Mouse (Mus musculus) natural killer cell, adult 2 months (primary cell): ENCODE measurements around the gene Trhde.

Experiments
- DNase-seq, 2 experiments: peaks; one replicate each; pipeline ENCODE4 v3.0.0; 2022; ENCODE audit warnings: low spot score in 2 of 2

Trhde gene

GRCm38 (mm10) chr10:114735678-114736077 is 66.4 kb downstream of the Trhde start:
- no peak for DNase-seq

GRCm38 (mm10) chr10:114735111-114735510 is 67.0 kb downstream of the Trhde start:
- no peak for DNase-seq

GRCm38 (mm10) chr10:114725591-114725990 is 76.5 kb downstream of the Trhde start:
- DNase-seq: no peak

DNA sequence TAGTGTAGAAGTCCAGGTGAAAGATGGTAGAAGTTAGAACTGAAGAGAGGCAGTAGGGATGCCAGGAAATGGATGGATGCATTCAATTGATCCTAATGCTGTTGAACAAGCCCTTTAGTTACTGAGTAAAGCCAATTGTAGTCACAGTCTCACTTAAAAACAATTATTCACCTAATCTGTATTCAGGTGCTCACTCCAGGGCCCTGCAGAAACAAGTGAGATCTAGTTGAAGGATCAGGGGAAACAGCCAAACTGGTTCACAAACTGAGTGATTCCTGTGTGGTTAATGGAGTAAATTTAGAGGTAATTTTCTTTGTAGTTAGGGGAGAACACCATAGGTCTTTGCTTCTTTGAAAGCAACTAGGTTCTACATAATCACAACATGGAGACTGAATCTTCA is 100.3 kb downstream of the Trhde start:
- DNase-seq: no peak

DNA sequence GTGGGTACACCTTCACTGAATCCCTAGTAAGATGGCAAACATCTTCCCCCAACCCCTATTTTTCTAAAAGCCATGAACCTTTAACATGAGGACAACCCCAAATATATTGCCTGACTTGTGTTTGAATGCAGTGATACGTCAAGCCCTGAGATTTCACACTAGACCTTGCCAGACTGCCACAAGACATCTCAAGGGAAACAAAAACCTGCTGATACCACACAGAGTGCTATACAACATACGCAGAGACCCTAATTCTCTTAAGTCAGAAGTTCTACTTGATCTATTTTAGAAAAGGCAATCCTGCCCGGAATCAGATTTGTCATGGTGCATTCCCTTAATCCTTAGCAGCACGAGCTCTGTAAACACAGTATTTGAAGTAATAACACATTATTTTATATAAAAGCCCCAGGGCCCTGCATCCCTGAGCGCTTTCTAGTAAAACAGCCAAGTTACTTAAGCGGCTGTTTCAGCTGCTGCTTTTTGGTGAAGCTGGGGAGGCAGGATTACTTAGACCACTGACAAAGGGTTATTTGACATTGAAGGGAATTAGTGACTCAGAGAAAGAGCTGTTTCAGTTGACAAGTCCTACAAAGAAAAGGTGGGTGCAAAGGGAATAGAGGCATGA is 130.2 kb downstream of the Trhde start:
- no peak for DNase-seq

- no peak for DNase-seq
Measured at GRCm38 (mm10) chr10:114593046-114593445, 209.1 kb downstream of the Trhde start.

DNA sequence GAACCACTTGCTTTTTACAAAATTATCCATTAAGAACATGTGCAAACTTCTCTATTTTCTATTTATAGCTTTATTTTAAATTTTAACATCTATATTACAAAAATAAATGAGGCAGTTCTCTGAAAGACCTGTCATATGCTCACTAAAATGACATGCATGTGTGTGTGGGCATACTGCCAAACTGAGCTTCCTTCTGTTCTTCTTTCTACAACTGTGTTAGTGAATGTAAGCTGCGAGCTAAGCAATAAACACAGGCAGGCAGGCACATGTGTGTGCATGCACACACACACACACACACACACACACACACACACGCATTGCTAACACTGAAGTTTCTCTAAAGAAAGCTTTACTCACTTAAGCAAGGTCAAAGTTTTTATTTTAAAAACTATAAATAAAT is 223.2 kb downstream of the Trhde start:
- DNase-seq: no peak

- DNase-seq: no peak
Measured at GRCm38 (mm10) chr10:114567891-114568290, 234.2 kb downstream of the Trhde start.

- no peak for DNase-seq
Measured at GRCm38 (mm10) chr10:114509186-114509585, 292.9 kb downstream of the Trhde start.

DNA sequence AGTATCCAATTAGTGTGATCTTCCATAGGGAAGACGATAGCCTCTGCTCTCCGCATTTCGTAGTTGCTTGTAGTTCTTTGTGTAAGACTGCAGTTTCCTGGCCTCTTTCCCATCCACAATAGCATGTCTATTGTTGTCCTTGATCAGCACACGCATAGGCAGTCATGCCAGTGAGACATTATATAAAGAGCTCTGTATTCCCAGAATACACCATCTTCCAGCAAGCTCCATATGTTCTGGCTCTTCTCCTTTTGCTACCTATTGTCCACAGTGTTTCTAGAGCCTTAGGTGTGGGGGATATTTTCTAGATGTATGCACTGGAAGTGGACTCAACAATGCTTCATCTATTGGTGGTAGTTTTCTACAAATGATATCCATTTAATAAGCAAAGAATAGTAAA is 313.3 kb downstream of the Trhde start:
- no peak for DNase-seq

DNA sequence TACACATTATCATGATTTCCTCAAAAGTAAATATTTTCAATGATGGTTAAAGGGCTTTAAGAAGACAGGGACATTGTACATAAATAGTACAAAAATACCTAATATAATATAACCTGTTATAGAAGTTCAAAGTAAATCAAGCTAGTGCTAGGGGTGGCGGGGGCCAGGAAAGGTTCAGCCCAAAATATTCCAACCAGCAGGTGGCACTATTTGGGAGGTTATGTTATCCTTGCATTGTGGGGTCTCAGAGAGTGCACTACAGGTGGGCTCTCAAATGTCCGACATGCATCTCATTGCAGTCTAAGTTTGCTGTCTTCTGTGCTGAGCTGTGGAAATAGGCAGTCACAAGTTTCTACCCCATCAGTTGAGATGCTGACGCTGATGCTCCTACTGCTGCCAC is 346.5 kb downstream of the Trhde start:
- DNase-seq: no peak

DNA sequence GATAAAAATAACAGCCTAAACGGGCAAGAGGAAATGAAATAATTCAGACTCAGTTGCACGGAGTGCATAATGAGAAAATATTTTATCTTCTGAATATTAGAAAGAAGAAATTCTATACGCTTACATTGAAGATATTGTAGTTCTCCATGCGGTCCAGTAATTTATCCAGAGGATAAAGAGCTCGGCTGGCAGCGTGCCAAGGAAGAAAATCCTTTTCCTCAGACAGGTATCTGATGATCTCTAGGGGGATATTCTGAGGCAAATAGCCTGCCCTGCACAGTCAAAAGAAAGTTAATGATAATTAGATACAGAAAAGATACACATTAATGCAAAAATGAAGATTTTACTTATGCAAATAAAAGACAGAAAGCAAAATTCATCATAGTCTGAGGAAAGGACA is 354.0 kb downstream of the Trhde start:
- DNase-seq: no peak

DNA sequence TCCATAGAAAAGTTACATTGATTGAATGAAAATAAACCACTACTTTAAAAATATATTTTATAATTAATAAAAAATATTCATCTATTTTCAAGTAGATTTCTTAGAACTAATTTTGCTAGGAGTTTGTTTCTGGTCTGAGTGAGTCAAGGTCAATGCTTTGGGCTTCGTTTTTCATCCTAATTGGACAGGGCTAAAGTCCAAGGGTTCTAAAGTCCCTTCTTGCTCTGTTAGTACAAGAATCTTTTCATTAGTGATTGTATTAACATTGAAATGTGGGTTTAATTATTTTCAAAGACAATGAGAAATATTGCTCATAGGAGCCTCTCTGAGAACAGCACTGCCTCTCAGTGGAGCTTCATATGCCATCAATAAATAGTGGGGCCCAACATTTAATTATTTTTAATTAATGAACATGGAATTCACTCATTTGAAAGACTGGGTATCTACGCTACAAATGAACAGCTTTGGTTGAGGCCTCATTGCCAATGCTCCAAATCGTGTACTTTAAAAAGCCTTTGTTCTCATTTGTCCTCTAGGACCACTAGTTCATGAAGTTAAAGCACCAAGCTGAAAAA is 383.1 kb downstream of the Trhde start:
- no peak for DNase-seq

DNA sequence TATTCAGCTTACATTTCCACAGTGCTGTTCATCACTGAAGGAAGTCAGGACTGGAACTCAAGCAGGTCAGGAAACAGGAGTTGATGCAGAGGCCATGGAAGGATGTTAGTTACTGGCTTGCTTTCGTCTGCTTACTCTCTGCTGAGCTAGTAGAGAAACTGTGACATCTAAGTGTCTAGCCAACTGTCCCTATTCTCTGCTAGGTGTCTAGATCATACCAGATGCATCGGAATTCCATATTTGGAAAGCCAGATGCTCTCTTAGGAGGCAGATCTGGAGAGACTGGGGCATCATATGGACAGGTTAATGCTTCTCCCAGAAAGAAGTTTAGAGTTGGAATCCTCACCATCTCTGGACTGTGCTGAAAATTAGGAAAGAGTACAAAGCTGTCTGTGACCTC is 386.4 kb downstream of the Trhde start:
- no peak for DNase-seq

GRCm38 (mm10) chr10:114405260-114405659 is 396.8 kb downstream of the Trhde start:
- no peak for DNase-seq

DNA sequence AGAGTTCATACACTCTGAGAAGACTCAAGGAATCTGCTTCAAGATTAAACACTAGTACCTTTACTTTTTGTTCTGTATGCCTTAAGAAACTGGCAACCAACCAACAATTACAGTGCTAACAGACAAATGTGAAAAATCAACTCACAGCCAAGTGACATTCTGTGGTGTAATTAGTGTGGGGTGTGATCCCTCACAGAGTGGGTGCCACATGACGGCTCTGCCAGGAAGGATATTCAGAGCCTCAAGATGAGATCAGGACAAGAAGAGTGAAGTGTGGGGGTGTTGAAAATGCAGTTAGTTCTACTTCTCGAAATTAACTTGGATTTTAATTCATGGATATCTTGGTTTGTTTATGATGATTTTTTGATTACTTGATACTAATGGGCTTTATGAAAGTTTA is 398.3 kb downstream of the Trhde start:
- DNase-seq: no peak

DNA sequence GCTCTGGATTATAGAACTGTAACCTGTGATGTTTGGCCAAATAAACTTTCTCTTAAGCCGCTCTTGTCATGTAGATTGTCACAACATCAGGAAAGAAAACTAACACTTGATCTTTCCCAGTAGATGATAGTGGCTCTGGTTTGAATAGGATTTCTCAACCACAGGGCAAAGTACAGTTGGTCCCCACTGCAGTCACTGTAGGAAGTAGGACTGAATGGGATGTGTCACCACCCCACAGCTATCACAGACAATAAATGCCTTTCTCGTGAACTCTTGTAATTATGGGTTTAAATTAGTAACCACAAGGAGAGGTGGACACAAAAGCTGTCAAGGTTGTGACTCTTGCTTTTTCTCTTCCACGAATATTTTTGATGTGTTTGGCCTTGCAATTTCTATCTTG is 431.3 kb downstream of the Trhde start:
- DNase-seq: no peak

- DNase-seq: no peak
Measured at GRCm38 (mm10) chr10:114363442-114363841, 438.7 kb downstream of the Trhde start.

DNA sequence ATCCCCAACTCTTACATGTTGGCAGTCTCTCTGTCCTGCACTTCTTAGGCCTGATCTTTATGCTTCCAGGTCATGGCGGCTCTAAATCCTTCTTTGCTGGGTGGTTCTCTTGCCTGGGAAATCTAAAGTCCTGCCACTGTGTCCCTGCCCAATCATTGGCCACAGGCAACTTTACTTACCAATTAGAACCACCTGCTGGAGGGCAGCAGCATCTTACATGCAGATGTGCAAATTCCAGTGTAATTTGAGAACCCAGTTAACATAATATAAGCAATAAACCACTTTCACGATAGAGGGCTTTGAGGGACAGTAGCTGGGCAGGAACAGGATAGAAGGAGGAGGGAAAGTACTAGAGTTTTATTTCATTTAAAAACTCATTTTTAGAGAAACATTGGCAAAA is 439.5 kb downstream of the Trhde start:
- DNase-seq: no peak
